Mouse (Mus musculus) spleen, adult 2 months (tissue): Measurements from ENCODE around the gene Tlk1.

Experiments
- CTCF ChIP-seq: fragments of 200-500 bp; IDR thresholded peaks from 2 replicates; pipeline ENCODE4 v1.5.1; 2011; ENCODE audit warnings: mild to moderate bottlenecking, inconsistent platforms; ENCODE audit not compliant: insufficient read depth, insufficient read length, insufficient replicate concordance; ENCODE audit errors: extremely low read depth
- POLR2A ChIP-seq: fragments of 200-500 bp; IDR thresholded peaks from 2 replicates; pipeline ENCODE4 v1.6.1; 2011; ENCODE audit warnings: low read depth, low read length, inconsistent platforms

DNA sequence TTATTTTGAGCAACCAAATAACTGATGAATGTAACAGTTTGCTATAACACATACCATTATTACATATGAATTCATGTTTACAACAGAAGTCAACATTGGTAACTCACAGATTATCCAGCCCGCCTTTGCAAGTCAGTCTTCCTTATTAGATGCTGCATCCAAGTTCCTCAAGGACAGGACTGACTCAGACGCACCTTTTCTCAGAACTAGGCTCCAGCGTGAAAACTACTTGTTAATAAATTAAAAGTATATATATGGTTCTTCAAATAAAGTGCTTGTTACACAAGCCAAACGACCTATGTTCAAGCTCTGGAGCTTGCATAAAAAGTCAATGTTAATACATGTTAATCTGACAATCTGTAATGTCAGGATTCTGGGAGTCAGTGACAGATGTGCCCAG, 11.9 kb downstream of the Tlk1 start:
- TF ChIP-seq CTCF (no peak), POLR2A (no peak)
